Mouse (Mus musculus) spleen, embryonic (tissue): ENCODE results near the gene Vmn2r31.
"Not testable (repeated sequence)": the region's sequence is repeated elsewhere in the genome, so short reads cannot be mapped to it uniquely, and the experiment has no call there.

ENCODE experiments used
- CTCF ChIA-PET: fragments of 350-600 bp; sonication (Branson Sonifier 250); formaldehyde crosslinking; loops from one replicate; lab custom pipeline; 2022; lab: Charles Lee

Gene Vmn2r31

GRCm38 (mm10) chr7:7399603-7400002 is at the start of gene Vmn2r31:
Gene Vmn2r31, minus strand, starts transcription at chr7:7399703.
- CTCF ChIA-PET = not testable (repeated sequence)

- CTCF ChIA-PET = not testable (repeated sequence)
These were observed 25.1 kb downstream of the Vmn2r31 start, which contains the start of gene Gm45783 for GRCm38 (mm10) chr7:7374431-7374830. Gene Gm45783, minus strand, starts transcription at chr7:7374573.

- CTCF ChIA-PET = not testable (repeated sequence)
These were observed 62.0 kb downstream of the Vmn2r31 start, which contains the start of gene Vmn2r30 for GRCm38 (mm10) chr7:7337509-7337908. Gene Vmn2r30, minus strand, starts transcription at chr7:7337609.
